Mouse (Mus musculus) regulatory T cell (primary cell): ENCODE data around the gene Hypk.
"Not testable (repeated sequence)": the region's sequence is repeated elsewhere in the genome, so short reads cannot be mapped to it uniquely, and the experiment has no call there.

Experiments
- in situ Hi-C: fragments of 300-600 bp; cut with MboI, MseI; formaldehyde crosslinking; loops from one replicate; pipeline ENCODE4 v1.15.1; 2025; ENCODE audit warnings: high pct_unique_total_duplicates

Hypk gene

GRCm38 (mm10) chr2:121501550-121501949, 48.5 kb downstream of the Hypk start:
- in situ Hi-C loops: not testable (repeated sequence)

- in situ Hi-C loops: loop anchor here (5.0 kb wide), 1 partner anchor 34 kb away; the partner anchor contains the start of gene Mfap1b
Observed at GRCm38 (mm10) chr2:121505942-121506882, 53.1 kb downstream of the Hypk start, which contains the start of the genes Mfap1a and Wdr76. Gene Mfap1a (minus strand): TSS chr2:121506665. Gene Wdr76 (plus strand): TSS chr2:121506723.

DNA sequence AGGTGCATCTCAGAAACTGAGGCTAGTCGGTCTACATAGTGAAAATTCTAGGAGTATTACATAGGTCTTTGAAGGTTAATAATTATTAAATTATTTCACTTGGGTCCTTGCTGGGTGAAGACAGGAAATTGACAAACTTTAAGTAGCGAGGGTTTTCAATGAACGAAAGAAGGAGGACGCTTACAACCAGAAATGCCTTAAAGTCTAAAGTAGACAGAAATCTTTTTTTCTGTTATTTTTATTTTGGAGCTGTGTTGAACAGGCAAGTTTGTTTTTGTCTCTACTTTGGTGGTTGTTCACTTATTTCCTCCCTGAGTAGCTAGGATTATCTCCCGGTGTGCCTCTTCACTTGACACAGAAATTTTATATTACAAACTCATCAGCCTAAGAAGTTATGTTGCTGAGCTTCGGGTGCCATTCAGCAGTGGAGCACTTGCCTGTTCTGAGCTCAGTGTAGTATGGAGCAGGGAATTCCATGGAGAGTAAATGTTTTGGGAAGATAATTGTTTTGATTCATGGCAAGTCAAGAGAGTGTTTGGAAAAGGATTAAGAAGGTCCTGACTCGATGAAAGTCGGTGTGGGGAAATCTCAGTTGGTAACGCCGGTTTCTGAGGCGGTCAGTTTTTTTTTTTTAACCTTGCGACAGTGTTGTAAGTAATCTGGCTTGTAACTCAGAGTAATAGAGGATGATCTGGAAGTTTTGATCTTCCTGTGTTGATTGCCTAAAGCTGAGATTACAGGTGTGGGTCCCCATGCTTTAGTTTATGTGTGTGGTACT, 54.3 kb downstream of the Hypk start:
- in situ Hi-C loops: loop anchor here (5.0 kb wide), 1 partner anchor 35 kb away; the partner anchor contains the start of gene Mfap1b

- in situ Hi-C loops: loop anchor here (5.0 kb wide), 1 partner anchor 36 kb away; the partner anchor contains the start of gene Mfap1b
Observed at GRCm38 (mm10) chr2:121507951-121508330, 54.9 kb downstream of the Hypk start.
